Comparison of ENCODE assay signal across 22 mouse cellular contexts in genomic region chr4:137923052-137923451, GRCm38 (mm10).
"Had no signal": no experiment of that assay in that cellular context is flagged by ENCODE, and none has a peak within 500 bp of the region (broad histone marks: within the 10 kb centered on the region; RNA-seq: fewer than 3 reads in every experiment).

No protein-coding gene starts in this region.

- ATAC-seq: hindbrain, postnatal 0 days; intestine, embryonic 16.5 days; liver, embryonic 12.5 days had no signal

- H3K27ac ChIP-seq: hindbrain, embryonic 13.5 days; hindbrain, embryonic 15.5 days; hindbrain, postnatal 0 days; kidney, embryonic 15.5 days; kidney, postnatal 0 days; limb, embryonic 13.5 days; limb, embryonic 15.5 days; liver, embryonic 12.5 days; liver, embryonic 14.5 days had no signal

- H3K4me2 ChIP-seq: hindbrain, embryonic 13.5 days; hindbrain, embryonic 15.5 days; kidney, embryonic 15.5 days; limb, embryonic 13.5 days; limb, embryonic 15.5 days; liver, embryonic 12.5 days had no signal

- H3K27me3 ChIP-seq: hindbrain, embryonic 13.5 days; hindbrain, embryonic 15.5 days; kidney, embryonic 15.5 days; limb, embryonic 13.5 days; limb, embryonic 15.5 days had no signal

- H3K4me3 ChIP-seq: heart, adult 2 months; heart, embryonic 10.5 days; hindbrain, embryonic 13.5 days; hindbrain, embryonic 15.5 days; kidney, embryonic 15.5 days; limb, embryonic 13.5 days; limb, embryonic 15.5 days; liver, embryonic 12.5 days had no signal

- H3K9ac ChIP-seq: hindbrain, embryonic 13.5 days; hindbrain, embryonic 15.5 days; kidney, embryonic 15.5 days; limb, embryonic 13.5 days; limb, embryonic 15.5 days; liver, embryonic 12.5 days; liver, embryonic 14.5 days had no signal

- DNase-seq: gastrocnemius, postnatal 25 days; heart, adult 2 months; heart, postnatal 10 days; kidney, adult 11 months; kidney, adult 2 months; kidney, adult 9 months; kidney, postnatal 14 days; kidney, postnatal 36 days; layer of hippocampus, adult 9-11 months; layer of hippocampus, postnatal 36 days; left cerebral cortex, postnatal 4 days had no signal

- H3K9me3 ChIP-seq: heart, embryonic 10.5 days; hindbrain, embryonic 13.5 days; hindbrain, embryonic 15.5 days; kidney, embryonic 15.5 days; limb, embryonic 13.5 days; limb, embryonic 15.5 days; liver, embryonic 12.5 days had no signal
